In genomic region chr16:10732421-10732820, GRCm38 (mm10) we compare ENCODE assay signal across 12 mouse cellular contexts. TPM values are rescaled to one million over a fixed set of nuclear protein-coding genes. Genes with fewer than 3 reads are reported as not detected.
A peak's percentile ranks its signal among the peaks of the same experiment; 100 is the strongest.
DNase-seq lines count a peak whose midpoint lies in the region; ATAC-seq and TF ChIP-seq lines count a peak whose summit lies in the region.
"Had no signal": no experiment of that assay in that cellular context is flagged by ENCODE, and none has a peak within 500 bp of the region (broad histone marks: within the 10 kb centered on the region; RNA-seq: fewer than 3 reads in every experiment).

No protein-coding gene starts in this region.

- DNase-seq in T-cell, adult 2 months (ENCODE audit: low spot score): peak; percentile 62
- peak; percentile 85 for DNase-seq in induced T-regulatory cell, adult 2 months (ENCODE audit: low read depth)
- peak; percentile 62 for DNase-seq in thymus, postnatal 14 days
- no peak for DNase-seq in kidney, adult 2 months
- no peak for DNase-seq in heart, adult 11 months
- DNase-seq: kidney, adult 11 months had no signal

- H3K4me3 ChIP-seq in megakaryocyte, embryonic 14.5 days (replicated peaks): peak overlapping the region; percentile 89
- no peak overlapping the region for H3K4me3 ChIP-seq in kidney, adult 2 months (ENCODE audit: insufficient read depth, low read depth, low read length)
- H3K4me3 ChIP-seq: lung, embryonic 15.5 days had no signal

- no peak overlapping the region for H3K27ac ChIP-seq in kidney, adult 2 months (ENCODE audit: insufficient read depth, low read depth, low read length)
- H3K27ac ChIP-seq: lung, embryonic 15.5 days had no signal

- no peak for TF ChIP-seq POLR2A in kidney, adult 2 months (IDR thresholded peaks at IDR 0.05; ENCODE audit: low read depth, low read length)

- no peak for ATAC-seq in monocyte, adult 5-6 weeks (replicated peaks; ENCODE audit: insufficient number of reproducible peaks, low FRiP score, low TSS enrichment, poor library complexity, severe bottlenecking)
- ATAC-seq: forebrain, embryonic 14.5 days had no signal

- 80% methylated on average over 5 of the region's 5 CpGs for WGBS in kidney, adult 2 months

- H3K9me3 ChIP-seq in megakaryocyte, embryonic 14.5 days: no peaks in the 10 kb centered on the region
- H3K9me3 ChIP-seq: lung, embryonic 15.5 days had no signal

- peaks cover 82% of the 10 kb centered on the region for H3K4me1 ChIP-seq in megakaryocyte, embryonic 14.5 days
- H3K4me1 ChIP-seq in kidney, adult 2 months (ENCODE audit: control insufficient read depth, insufficient read depth, low read length): no peaks in the 10 kb centered on the region; the same call in 1 of the 2 replicates

- peaks cover 76% of the 10 kb centered on the region for H3K36me3 ChIP-seq in megakaryocyte, embryonic 14.5 days (replicated peaks; ENCODE audit: low read length)
- no peaks in the 10 kb centered on the region for H3K36me3 ChIP-seq in kidney, adult 2 months (ENCODE audit: control insufficient read depth, insufficient read depth, low read length)
- H3K36me3 ChIP-seq: lung, embryonic 15.5 days had no signal

- no peak for TF ChIP-seq CTCF in kidney, adult 2 months (conservative IDR thresholded peaks at IDR 0.05; ENCODE audit: insufficient read depth, insufficient read length, low read depth, low read length)

- no peaks in the 10 kb centered on the region for H3K27me3 ChIP-seq in megakaryocyte, embryonic 14.5 days (replicated peaks)
- no peaks in the 10 kb centered on the region for H3K27me3 ChIP-seq in kidney, adult 2 months (replicated peaks; ENCODE audit: control insufficient read depth, insufficient read depth, low read length)
- H3K27me3 ChIP-seq: lung, embryonic 15.5 days had no signal

RNA-seq across cellular contexts. Expression of gene Socs1, which starts 52.9 kb away (rescaled TPM):
- 13.2 and 35.3 TPM in 2 replicates for polyA plus RNA-seq in megakaryocyte, embryonic 14.5 days (2012; ENCODE audit: insufficient read depth, low replicate concordance)
- polyA plus RNA-seq in kidney, adult 2 months (2012; rRNA removed): 1.8 and 2.7 TPM in 2 replicates
- 1.4 to 6.3 TPM (median 1.5 TPM) in 3 replicates for total RNA-seq in monocyte, adult 5-6 weeks (2017)

RNA-seq across cellular contexts. Expression of gene Tnp2, which starts 56.0 kb away (rescaled TPM):
- polyA plus RNA-seq in megakaryocyte, embryonic 14.5 days (2012; ENCODE audit: insufficient read depth, low replicate concordance): not detected in 2 replicates
- polyA plus RNA-seq in kidney, adult 2 months (2012; rRNA removed): 3.7 and 8.9 TPM in 2 replicates
- 6.7 TPM in 1 of 3 replicates, not detected in the others for total RNA-seq in monocyte, adult 5-6 weeks (2017)
- total RNA-seq: layer of hippocampus, postnatal 25 days had no signal
- polyA plus RNA-seq: brain, embryonic 14.5 days; forebrain, embryonic 14.5 days; lung, embryonic 15.5 days had no signal

RNA-seq across cellular contexts. Expression of gene Prm3, which starts 58.3 kb away (rescaled TPM):
- polyA plus RNA-seq in megakaryocyte, embryonic 14.5 days (2012; ENCODE audit: insufficient read depth, low replicate concordance): not detected in 2 replicates
- not detected in 2 replicates for polyA plus RNA-seq in kidney, adult 2 months (2012; rRNA removed)
- total RNA-seq in monocyte, adult 5-6 weeks (2017): not detected in 3 replicates
- total RNA-seq: layer of hippocampus, postnatal 25 days had no signal
- polyA plus RNA-seq: brain, embryonic 14.5 days; forebrain, embryonic 14.5 days; lung, embryonic 15.5 days had no signal

Comparison
In these comparisons a context has a peak if more than half of its experiments do, and no peak if none do; other contexts are left out.
1. DNase-seq: peak in T-cell, adult 2 months (single experiment), induced T-regulatory cell, adult 2 months (single experiment) and thymus, postnatal 14 days (single experiment); none in kidney, adult 2 months (single experiment) and heart, adult 11 months (single experiment).